Mouse (Mus musculus) lung, postnatal 0 days (tissue): ENCODE results near the gene Ric8b. TPM values are rescaled to one million over a fixed set of nuclear protein-coding genes. Genes with fewer than 3 reads are reported as not detected.

Experiments used
- ATAC-seq: fragments of 200-750 bp; cut with Nextera tagmentation; 2 replicates; pipeline ENCODE4 v1.8.0; 2017; ENCODE audit warnings: moderate library complexity
- DNase-seq: peaks from one replicate; pipeline ENCODE4 v3.0.0-alpha.2; 2016; ENCODE audit warnings: low spot score
- H3K27ac ChIP-seq: fragments of 300-500 bp; sonication (generic); 2 replicates; pipeline ENCODE4 v1.5.1; 2014; ENCODE audit warnings: antibody characterized with exemption, mild to moderate bottlenecking, low read length, mixed read lengths
- H3K27me3 ChIP-seq: fragments of 300-500 bp; sonication (generic); replicated peaks from 2 replicates; pipeline ENCODE4 v1.6.1; 2014; ENCODE audit warnings: low read length, mixed read lengths; ENCODE audit not compliant: insufficient read depth
- H3K36me3 ChIP-seq: fragments of 300-500 bp; sonication (generic); 2 replicates; pipeline ENCODE4 v1.6.1; 2014; ENCODE audit warnings: low read length, mixed read lengths; ENCODE audit not compliant: insufficient read depth
- H3K4me1 ChIP-seq: fragments of 300-500 bp; sonication (generic); 2 replicates; pipeline ENCODE4 v1.6.1; 2014; ENCODE audit warnings: antibody characterized with exemption, low read depth, low read length, mixed read lengths; ENCODE audit not compliant: insufficient read depth
- H3K4me2 ChIP-seq: fragments of 300-500 bp; sonication (generic); replicated peaks from 2 replicates; pipeline ENCODE4 v1.6.1; 2014; ENCODE audit warnings: low read depth, mild to moderate bottlenecking, low read length, moderate library complexity, mixed read lengths
- H3K4me3 ChIP-seq: fragments of 300-500 bp; sonication (generic); 2 replicates; pipeline ENCODE4 v1.5.1; 2014; ENCODE audit warnings: low read depth, low read length
- H3K9ac ChIP-seq: fragments of 300-500 bp; sonication (generic); replicated peaks from 2 replicates; pipeline ENCODE4 v1.6.1; 2014; ENCODE audit warnings: low read depth, mild to moderate bottlenecking
- H3K9me3 ChIP-seq: fragments of 300-500 bp; sonication (generic); 2 replicates; pipeline ENCODE4 v1.6.1; 2016; ENCODE audit warnings: low read length, mixed read lengths
- CTCF ChIP-seq: IDR thresholded peaks from 2 replicates; pipeline ENCODE4 v1.5.1; 2016; ENCODE audit warnings: antibody characterized with exemption, mild to moderate bottlenecking
- EP300 ChIP-seq: IDR thresholded peaks from 2 replicates; pipeline ENCODE4 v1.6.1; 2016; ENCODE audit warnings: antibody characterized with exemption, mild to moderate bottlenecking, control low read depth
- WGBS: fragments of 180-500 bp; shearing (Covaris S2); extraction: QIAGEN DNeasy Blood & Tissue Kit; methylation state at CpG from one replicate; pipeline ENCODE4 v1.1.7; 2014; 5-methylcytosine and 5-hydroxymethylcytosine counted together
- polyA plus RNA-seq: library from polyadenylated mRNA; unstranded; fragments of >200 nt; fragmentation: Nextera tagmentation; extraction: Ambion mirVana; gene quantifications from 2 replicates; pipeline ENCODE4 v1.2.1, GENCODE M21; 2015

Ric8b gene
- polyA plus RNA-seq, 1 experiment from 2014 or later: 9.6 TPM

- Histone ChIP-seq H3K27ac (no peak overlapping the region), H3K9me3 (no peaks in the 10 kb centered on the region), H3K4me1 (peaks cover 2% of the 10 kb centered on the region; the same call in 1 of the 2 replicates), H3K9ac (no peak overlapping the region), H3K4me2 (no peak overlapping the region), H3K36me3 (no peaks in the 10 kb centered on the region), H3K4me3 (no peak overlapping the region), H3K27me3 (no peaks in the 10 kb centered on the region)
- DNase-seq: no peak
- 72% methylated on average over 3 of the region's 3 CpGs for WGBS
- no peak for TF ChIP-seq EP300
- TF ChIP-seq CTCF: no peak
- no peak for ATAC-seq
Observed at GRCm38 (mm10) chr10:84898144-84898979, 19.1 kb upstream of the Ric8b start.

GRCm38 (mm10) chr10:84901676-84902075, 15.7 kb upstream of the Ric8b start:
- Histone ChIP-seq H3K27me3 (no peaks in the 10 kb centered on the region), H3K27ac (no peak overlapping the region), H3K4me1 (peaks cover 5% of the 10 kb centered on the region), H3K9me3 (no peaks in the 10 kb centered on the region), H3K4me2 (no peak overlapping the region), H3K36me3 (no peaks in the 10 kb centered on the region), H3K4me3 (no peak overlapping the region), H3K9ac (no peak overlapping the region)
- 75% methylated on average over 5 of the region's 5 CpGs for WGBS
- no peak for DNase-seq
- ATAC-seq: no peak
- TF ChIP-seq CTCF (no peak), EP300 (no peak)

GRCm38 (mm10) chr10:84902213-84902612, 15.2 kb upstream of the Ric8b start:
- Histone ChIP-seq H3K9me3 (no peaks in the 10 kb centered on the region), H3K9ac (no peak overlapping the region), H3K36me3 (no peaks in the 10 kb centered on the region), H3K4me2 (no peak overlapping the region), H3K4me1 (peaks cover 5% of the 10 kb centered on the region), H3K4me3 (no peak overlapping the region), H3K27me3 (no peaks in the 10 kb centered on the region), H3K27ac (no peak overlapping the region)
- TF ChIP-seq CTCF (no peak), EP300 (no peak)
- 64% methylated on average over 2 of the region's 2 CpGs for WGBS
- ATAC-seq: no peak
- DNase-seq: peak; percentile 14

GRCm38 (mm10) chr10:84903307-84903706, 14.1 kb upstream of the Ric8b start:
- Histone ChIP-seq H3K4me1 (peaks cover 5% of the 10 kb centered on the region), H3K4me3 (no peak overlapping the region), H3K27ac (no peak overlapping the region), H3K9ac (no peak overlapping the region), H3K4me2 (peak overlapping the region; percentile 17), H3K9me3 (no peaks in the 10 kb centered on the region), H3K27me3 (no peaks in the 10 kb centered on the region), H3K36me3 (no peaks in the 10 kb centered on the region)
- 25% methylated on average over 7 of the region's 7 CpGs for WGBS
- no peak for TF ChIP-seq EP300
- TF ChIP-seq CTCF: no peak
- DNase-seq (peak; percentile 29), ATAC-seq (peak; percentile 41)

GRCm38 (mm10) chr10:84903742-84904141, 13.7 kb upstream of the Ric8b start:
- ATAC-seq: no peak; the same call in 1 of the 2 replicates
- DNase-seq: no peak
- no peak overlapping the region for H3K9ac ChIP-seq
- no peak for TF ChIP-seq EP300
- no peak for TF ChIP-seq CTCF
- H3K27ac ChIP-seq: no peak overlapping the region
- H3K4me1 ChIP-seq: peaks cover 5% of the 10 kb centered on the region
- H3K27me3 ChIP-seq: no peaks in the 10 kb centered on the region
- H3K4me2 ChIP-seq: peak overlapping the region; percentile 17
- WGBS: 11% methylated on average over 5 of the region's 5 CpGs
- H3K4me3 ChIP-seq: no peak overlapping the region
- no peaks in the 10 kb centered on the region for H3K36me3 ChIP-seq
- H3K9me3 ChIP-seq: no peaks in the 10 kb centered on the region

GRCm38 (mm10) chr10:84906895-84907294, 10.5 kb upstream of the Ric8b start:
- Histone ChIP-seq H3K9me3 (no peaks in the 10 kb centered on the region), H3K4me2 (no peak overlapping the region), H3K27me3 (no peaks in the 10 kb centered on the region), H3K36me3 (no peaks in the 10 kb centered on the region), H3K27ac (no peak overlapping the region), H3K4me1 (peaks cover 5% of the 10 kb centered on the region), H3K9ac (no peak overlapping the region), H3K4me3 (no peak overlapping the region)
- ATAC-seq: no peak
- no peak for DNase-seq
- TF ChIP-seq CTCF (no peak), EP300 (no peak)
- WGBS: 73% methylated on average over 9 of the region's 9 CpGs
